ENCODE assay signal across 25 mouse cellular contexts in genomic region chr5:68753025-68753424, GRCm38 (mm10).
DNase-seq lines count a peak whose midpoint lies in the region; ATAC-seq and TF ChIP-seq lines count a peak whose summit lies in the region.
"Had no signal": no experiment of that assay in that cellular context is flagged by ENCODE, and none has a peak within 500 bp of the region (broad histone marks: within the 10 kb centered on the region; RNA-seq: fewer than 3 reads in every experiment).

No protein-coding gene starts in this region.

- TF ChIP-seq RAD21 in CH12.LX (IDR thresholded peaks at IDR 0.05; ENCODE audit: low read depth, low read length), result peak; percentile 64

- H3K79me2 ChIP-seq in liver, adult 2 months (ENCODE audit: control insufficient read depth, insufficient read depth, low read length), result no peaks in the 10 kb centered on the region
- H3K79me2 ChIP-seq in CH12.LX (replicated peaks; ENCODE audit: control insufficient read depth, extremely low read depth, insufficient read depth, poor library complexity, severe bottlenecking), result no peaks in the 10 kb centered on the region

- no peaks in the 10 kb centered on the region for H3K9me3 ChIP-seq in intestine, postnatal 0 days (ENCODE audit: control insufficient read depth)
- no peaks in the 10 kb centered on the region for H3K9me3 ChIP-seq in intestine, embryonic 15.5 days
- no peaks in the 10 kb centered on the region for H3K9me3 ChIP-seq in liver, embryonic 11.5 days (ENCODE audit: control insufficient read depth, low read length)
- no peaks in the 10 kb centered on the region for H3K9me3 ChIP-seq in CH12.LX (replicated peaks; ENCODE audit: low read length)
- H3K9me3 ChIP-seq: embryonic facial prominence, embryonic 13.5 days; embryonic facial prominence, embryonic 15.5 days; forebrain, embryonic 10.5 days; forebrain, embryonic 12.5 days had no signal

- TF ChIP-seq POLR2A in liver, adult 2 months (IDR thresholded peaks at IDR 0.05; ENCODE audit: extremely low read depth, insufficient read depth, low read length), result no peak
- TF ChIP-seq POLR2A in CH12.LX (IDR thresholded peaks at IDR 0.05; ENCODE audit: low read depth, low read length), result no peak

- H3K4me3 ChIP-seq in intestine, postnatal 0 days (ENCODE audit: low read depth, low read length), result no peak overlapping the region
- H3K4me3 ChIP-seq in intestine, embryonic 15.5 days (replicated peaks), result no peak overlapping the region
- no peak overlapping the region for H3K4me3 ChIP-seq in liver, adult 2 months (ENCODE audit: insufficient read depth, low read depth, low read length)
- H3K4me3 ChIP-seq in liver, embryonic 11.5 days (ENCODE audit: low read depth, low read length), result no peak overlapping the region
- H3K4me3 ChIP-seq in CH12.LX (replicated peaks in 1 of 3; ENCODE audit: low read depth in 2 of 3, low read length in 2 of 3, poor library complexity in 1 of 3), result no peak overlapping the region
- H3K4me3 ChIP-seq: embryonic facial prominence, embryonic 13.5 days; embryonic facial prominence, embryonic 15.5 days; erythroblast, embryonic 14.5 days; forebrain, embryonic 10.5 days; forebrain, embryonic 12.5 days had no signal

- H3K4me2 ChIP-seq in intestine, postnatal 0 days (replicated peaks; ENCODE audit: low read depth), result no peak overlapping the region
- no peak overlapping the region for H3K4me2 ChIP-seq in intestine, embryonic 15.5 days (replicated peaks)
- no peak overlapping the region for H3K4me2 ChIP-seq in liver, embryonic 11.5 days
- no peak overlapping the region for H3K4me2 ChIP-seq in CH12.LX (ENCODE audit: insufficient read depth, low read depth, poor library complexity, severe bottlenecking)
- H3K4me2 ChIP-seq: embryonic facial prominence, embryonic 13.5 days; embryonic facial prominence, embryonic 15.5 days; forebrain, embryonic 12.5 days had no signal

- no peaks in the 10 kb centered on the region for H3K4me1 ChIP-seq in intestine, postnatal 0 days (replicated peaks; ENCODE audit: control insufficient read depth, insufficient read depth, low read length)
- no peaks in the 10 kb centered on the region for H3K4me1 ChIP-seq in intestine, embryonic 15.5 days (replicated peaks)
- H3K4me1 ChIP-seq in liver, adult 2 months (ENCODE audit: control insufficient read depth, insufficient read depth, low read length), result no peaks in the 10 kb centered on the region
- H3K4me1 ChIP-seq in liver, embryonic 11.5 days (replicated peaks; ENCODE audit: control insufficient read depth, insufficient read depth, low read length), result no peaks in the 10 kb centered on the region
- no peaks in the 10 kb centered on the region for H3K4me1 ChIP-seq in CH12.LX (ENCODE audit: control insufficient read depth in 1 of 2, insufficient read depth in 2 of 2)
- H3K4me1 ChIP-seq: embryonic facial prominence, embryonic 13.5 days; embryonic facial prominence, embryonic 15.5 days; forebrain, embryonic 10.5 days; forebrain, embryonic 12.5 days had no signal

- H3K27ac ChIP-seq in intestine, postnatal 0 days (ENCODE audit: low read depth, low read length), result no peak overlapping the region
- H3K27ac ChIP-seq in intestine, embryonic 15.5 days, result no peak overlapping the region
- no peak overlapping the region for H3K27ac ChIP-seq in liver, adult 2 months (replicated peaks; ENCODE audit: insufficient read depth, low read depth, low read length)
- H3K27ac ChIP-seq in liver, embryonic 11.5 days (ENCODE audit: low read depth, low read length), result no peak overlapping the region
- no peak overlapping the region for H3K27ac ChIP-seq in CH12.LX (ENCODE audit: insufficient read depth, low read depth)
- H3K27ac ChIP-seq: embryonic facial prominence, embryonic 13.5 days; embryonic facial prominence, embryonic 15.5 days; forebrain, embryonic 10.5 days; forebrain, embryonic 12.5 days had no signal

- ATAC-seq in intestine, postnatal 0 days, result no peak
- no peak for ATAC-seq in intestine, embryonic 15.5 days
- no peak for ATAC-seq in liver, embryonic 11.5 days (replicated peaks; ENCODE audit: low FRiP score)
- ATAC-seq: CD4-positive, CD25-positive, alpha-beta regulatory T cell, adult 4 months; forebrain, embryonic 14.5 days; forebrain, embryonic 16.5 days had no signal

- dilution Hi-C loops in CH12.LX (cut with MboI; ENCODE audit: extremely low pct_ligation_motif_present, extremely low pct_unique_long_range_greater_than_20kb, low sequenced_read_pairs), result no loop called here

- H3K27me3 ChIP-seq in intestine, postnatal 0 days (replicated peaks; ENCODE audit: control insufficient read depth, insufficient read depth, low read length), result no peaks in the 10 kb centered on the region
- H3K27me3 ChIP-seq in intestine, embryonic 15.5 days (replicated peaks), result no peaks in the 10 kb centered on the region
- H3K27me3 ChIP-seq in liver, adult 2 months (ENCODE audit: control insufficient read depth, insufficient read depth, low read length), result no peaks in the 10 kb centered on the region
- H3K27me3 ChIP-seq in liver, embryonic 11.5 days (replicated peaks; ENCODE audit: control insufficient read depth, insufficient read depth, low read length), result no peaks in the 10 kb centered on the region
- no peaks in the 10 kb centered on the region for H3K27me3 ChIP-seq in CH12.LX (replicated peaks)
- H3K27me3 ChIP-seq in splenic B cell, adult 2 months (ENCODE audit: control insufficient read depth, insufficient read depth, low read length, poor library complexity, severe bottlenecking), result no peaks in the 10 kb centered on the region
- H3K27me3 ChIP-seq: embryonic facial prominence, embryonic 13.5 days; embryonic facial prominence, embryonic 15.5 days; forebrain, embryonic 12.5 days had no signal

- in situ Hi-C loops in CH12.LX (cut with MboI; ENCODE audit: low pct_ligation_motif_present, low pct_unique_long_range_greater_than_20kb, low sequenced_read_pairs), result no loop called here

- TF ChIP-seq CTCF in intestine, postnatal 0 days (IDR thresholded peaks at IDR 0.05; ENCODE audit: low read depth), result 0 out of 2 replicates have a peak, but pooled peaks have one; percentile 11
- 0 out of 2 replicates have a peak, but pooled peaks have one; percentile 4 for TF ChIP-seq CTCF in liver, adult 2 months (IDR thresholded peaks at IDR 0.05; ENCODE audit: low read depth, low read length)
- peak in 1 of 2 experiments; percentile 52; a peak in 2 of 4 replicates for TF ChIP-seq CTCF in CH12.LX (conservative IDR thresholded peaks at IDR 0.05 in 1 of 2, IDR thresholded peaks at IDR 0.05 in 1 of 2; ENCODE audit: low read depth in 2 of 2, low read length in 2 of 2)

- H3K36me3 ChIP-seq in intestine, postnatal 0 days (ENCODE audit: control insufficient read depth, insufficient read depth), result no peaks in the 10 kb centered on the region
- H3K36me3 ChIP-seq in intestine, embryonic 15.5 days, result no peaks in the 10 kb centered on the region
- H3K36me3 ChIP-seq in liver, adult 2 months (ENCODE audit: control insufficient read depth, insufficient read depth, low read length), result no peaks in the 10 kb centered on the region
- no peaks in the 10 kb centered on the region for H3K36me3 ChIP-seq in liver, embryonic 11.5 days (ENCODE audit: control insufficient read depth, insufficient read depth, low read length)
- H3K36me3 ChIP-seq in CH12.LX (replicated peaks in 1 of 2; ENCODE audit: control insufficient read depth in 1 of 2, insufficient read depth in 1 of 2, low read length in 1 of 2), result no peaks in the 10 kb centered on the region
- H3K36me3 ChIP-seq in splenic B cell, adult 2 months (ENCODE audit: control insufficient read depth, insufficient read depth, low read length, poor library complexity, severe bottlenecking), result no peaks in the 10 kb centered on the region
- H3K36me3 ChIP-seq: embryonic facial prominence, embryonic 13.5 days; embryonic facial prominence, embryonic 15.5 days; forebrain, embryonic 10.5 days; forebrain, embryonic 12.5 days had no signal

- TF ChIP-seq EP300 in CH12.LX (IDR thresholded peaks at IDR 0.05; ENCODE audit: low read length), result no peak

- no peak overlapping the region for H3K9ac ChIP-seq in intestine, postnatal 0 days (ENCODE audit: low read depth, low read length)
- no peak overlapping the region for H3K9ac ChIP-seq in intestine, embryonic 15.5 days
- no peak overlapping the region for H3K9ac ChIP-seq in liver, adult 2 months (ENCODE audit: low read depth, low read length)
- no peak overlapping the region for H3K9ac ChIP-seq in liver, embryonic 11.5 days (ENCODE audit: low read depth, low read length)
- no peak overlapping the region for H3K9ac ChIP-seq in CH12.LX (ENCODE audit: insufficient read depth, low read depth)
- H3K9ac ChIP-seq: embryonic facial prominence, embryonic 13.5 days; embryonic facial prominence, embryonic 15.5 days; forebrain, embryonic 12.5 days had no signal

- no peak for DNase-seq in liver, adult 2 months (ENCODE audit: extremely low read depth, low read depth, low spot score)
- no peak for DNase-seq in liver, embryonic 11.5 days (ENCODE audit: low spot score)
- no peak for DNase-seq in CH12.LX (ENCODE audit: extremely low read depth)
- peak; percentile 38 for DNase-seq in splenic B cell, adult 2 months (ENCODE audit: low read depth, low spot score)
- DNase-seq in spleen, postnatal 36 days (ENCODE audit: low spot score in 2 of 2), result no peak
- DNase-seq: adrenal gland, adult 8-10 months; adrenal gland, postnatal 14 days; adrenal gland, postnatal 36 days; B cell, adult 2 months; cerebellum, adult 11-12 months; cerebellum, adult 2 months; cerebellum, adult 9-11 months; cerebellum, postnatal 14 days; cerebellum, postnatal 36 days; embryo, embryonic 11 days had no signal

TF ChIP-seq in CH12.LX, 34 proteins besides CTCF, POLR2A, EP300 and RAD21:
- TF ChIP-seq SMC3 (IDR thresholded peaks at IDR 0.05; ENCODE audit: low read depth, low read length) (peak; percentile 63), ZMIZ1 (IDR thresholded peaks at IDR 0.05; ENCODE audit: low read depth, low read length) (no peak)
TF ChIP-seq in CH12.LX: peak in this region for 1.
